Mouse (Mus musculus) intestine, postnatal 0 days (tissue): ENCODE results near the gene Zfp467. TPM values are rescaled to one million over a fixed set of nuclear protein-coding genes. Genes with fewer than 3 reads are reported as not detected.

ENCODE experiments used
- ATAC-seq: fragments of 200-750 bp; cut with Nextera tagmentation; 2 replicates; pipeline ENCODE4 v1.8.0; 2017; ENCODE audit warnings: mild to moderate bottlenecking, moderate TSS enrichment, moderate library complexity
- H3K27ac ChIP-seq: fragments of 300-500 bp; sonication (generic); 2 replicates; pipeline ENCODE4 v1.5.1; 2014; ENCODE audit warnings: mild to moderate bottlenecking, low read depth, low read length, moderate library complexity
- H3K27me3 ChIP-seq: fragments of 300-500 bp; sonication (generic); replicated peaks from 2 replicates; pipeline ENCODE4 v1.6.1; 2014; ENCODE audit warnings: low read length, mixed read lengths; ENCODE audit not compliant: control insufficient read depth, insufficient read depth
- H3K36me3 ChIP-seq: fragments of 300-500 bp; sonication (generic); 2 replicates; pipeline ENCODE4 v1.6.1; 2014; ENCODE audit warnings: mild to moderate bottlenecking, moderate library complexity; ENCODE audit not compliant: control insufficient read depth, insufficient read depth
- H3K4me1 ChIP-seq: fragments of 300-500 bp; sonication (generic); replicated peaks from 2 replicates; pipeline ENCODE4 v1.6.1; 2014; ENCODE audit warnings: antibody characterized with exemption, low read length, mixed read lengths; ENCODE audit not compliant: control insufficient read depth, insufficient read depth
- H3K4me2 ChIP-seq: fragments of 300-500 bp; sonication (generic); replicated peaks from 2 replicates; pipeline ENCODE4 v1.6.1; 2014; ENCODE audit warnings: low read depth, mild to moderate bottlenecking, moderate library complexity
- H3K4me3 ChIP-seq: fragments of 300-500 bp; sonication (generic); 2 replicates; pipeline ENCODE4 v1.5.1; 2014; ENCODE audit warnings: low read depth, low read length
- H3K9ac ChIP-seq: fragments of 300-500 bp; sonication (generic); 2 replicates; pipeline ENCODE4 v1.6.1; 2014; ENCODE audit warnings: mild to moderate bottlenecking, low read depth, low read length
- H3K9me3 ChIP-seq: fragments of 300-500 bp; sonication (generic); 2 replicates; pipeline ENCODE4 v1.6.1; 2016; ENCODE audit warnings: mixed run types; ENCODE audit not compliant: control insufficient read depth
- CTCF ChIP-seq: sonication (generic); IDR thresholded peaks from 2 replicates; pipeline ENCODE4 v1.5.1; 2016; ENCODE audit warnings: low read depth, mild to moderate bottlenecking, control low read depth, antibody characterized with exemption, moderate library complexity
- WGBS: fragments of 180-500 bp; shearing (Covaris S2); extraction: QIAGEN DNeasy Blood & Tissue Kit; methylation state at CpG from one replicate; pipeline ENCODE4 v1.1.7; 2014; 5-methylcytosine and 5-hydroxymethylcytosine counted together
- polyA plus RNA-seq: library from polyadenylated mRNA; unstranded; fragments of >200 nt; fragmentation: Nextera tagmentation; extraction: Ambion mirVana; gene quantifications from 2 replicates; pipeline ENCODE4 v1.2.1, GENCODE M21; 2015

The Zfp467 gene
- polyA plus RNA-seq, 1 experiment from 2014 or later, result 19.3 TPM

- H3K36me3 ChIP-seq, result no peaks in the 10 kb centered on the region
- H3K27ac ChIP-seq, result no peak overlapping the region
- H3K4me1 ChIP-seq, result no peaks in the 10 kb centered on the region
- no peak overlapping the region for H3K9ac ChIP-seq
- WGBS, result 84% methylated on average over 5 of the region's 5 CpGs
- no peak for TF ChIP-seq CTCF
- H3K4me2 ChIP-seq, result no peak overlapping the region
- H3K9me3 ChIP-seq, result no peaks in the 10 kb centered on the region
- no peak for ATAC-seq
- no peaks in the 10 kb centered on the region for H3K27me3 ChIP-seq
- no peak overlapping the region for H3K4me3 ChIP-seq
These were observed 36.9 kb upstream of the Zfp467 start for GRCm38 (mm10) chr6:48482501-48482900.

GRCm38 (mm10) chr6:48478446-48478845, 32.8 kb upstream of the Zfp467 start:
- no peaks in the 10 kb centered on the region for H3K36me3 ChIP-seq
- H3K4me1 ChIP-seq, result no peaks in the 10 kb centered on the region
- H3K27ac ChIP-seq, result no peak overlapping the region
- ATAC-seq, result no peak
- 84% methylated on average over 4 of the region's 4 CpGs for WGBS
- no peak for TF ChIP-seq CTCF
- H3K9me3 ChIP-seq, result no peaks in the 10 kb centered on the region
- H3K4me3 ChIP-seq, result no peak overlapping the region
- no peaks in the 10 kb centered on the region for H3K27me3 ChIP-seq
- no peak overlapping the region for H3K4me2 ChIP-seq
- no peak overlapping the region for H3K9ac ChIP-seq

GRCm38 (mm10) chr6:48470739-48471138, 25.1 kb upstream of the Zfp467 start:
- Histone ChIP-seq H3K4me2 (no peak overlapping the region), H3K9ac (no peak overlapping the region), H3K36me3 (no peaks in the 10 kb centered on the region), H3K27me3 (no peaks in the 10 kb centered on the region), H3K4me3 (no peak overlapping the region), H3K9me3 (no peaks in the 10 kb centered on the region), H3K27ac (no peak overlapping the region), H3K4me1 (no peaks in the 10 kb centered on the region)
- TF ChIP-seq CTCF, result no peak
- ATAC-seq, result no peak
- WGBS, result 84% methylated on average over 2 of the region's 2 CpGs

- ATAC-seq, result peak; percentile 37
- TF ChIP-seq CTCF, result peak; percentile 57
- Histone ChIP-seq H3K36me3 (no peaks in the 10 kb centered on the region), H3K4me3 (no peak overlapping the region), H3K9ac (no peak overlapping the region), H3K27ac (no peak overlapping the region), H3K4me1 (no peaks in the 10 kb centered on the region), H3K9me3 (no peaks in the 10 kb centered on the region), H3K27me3 (no peaks in the 10 kb centered on the region), H3K4me2 (no peak overlapping the region)
- WGBS, result 54% methylated on average over 7 of the region's 7 CpGs
These were observed 21.9 kb upstream of the Zfp467 start for GRCm38 (mm10) chr6:48467490-48467889.

GRCm38 (mm10) chr6:48466715-48467114, 21.1 kb upstream of the Zfp467 start:
- Histone ChIP-seq H3K27me3 (no peaks in the 10 kb centered on the region), H3K4me2 (no peak overlapping the region), H3K4me3 (no peak overlapping the region), H3K9ac (no peak overlapping the region), H3K9me3 (no peaks in the 10 kb centered on the region), H3K4me1 (no peaks in the 10 kb centered on the region), H3K36me3 (no peaks in the 10 kb centered on the region), H3K27ac (peak overlapping the region; percentile 47; the same call in 1 of the 2 replicates)
- no peak; the same call in 1 of the 2 replicates for ATAC-seq
- no peak for TF ChIP-seq CTCF
- 32% methylated on average over 6 of the region's 6 CpGs for WGBS

- H3K9ac ChIP-seq, result no peak overlapping the region
- H3K4me3 ChIP-seq, result no peak overlapping the region
- peak; percentile 32 for TF ChIP-seq CTCF
- peak overlapping the region; percentile 79 for H3K27ac ChIP-seq
- WGBS, result 53% methylated on average over 13 of the region's 13 CpGs
- H3K36me3 ChIP-seq, result no peaks in the 10 kb centered on the region
- peak overlapping the region; percentile 24; the same call in 1 of the 2 replicates for H3K4me2 ChIP-seq
- H3K9me3 ChIP-seq, result no peaks in the 10 kb centered on the region
- H3K4me1 ChIP-seq, result no peaks in the 10 kb centered on the region
- no peaks in the 10 kb centered on the region for H3K27me3 ChIP-seq
- peak; percentile 71 for ATAC-seq
These were observed 19.5 kb upstream of the Zfp467 start for GRCm38 (mm10) chr6:48464966-48465679.
